Mouse (Mus musculus): Measurements from ENCODE around the gene Gpr152. TPM values are rescaled to one million over a fixed set of nuclear protein-coding genes. Genes with fewer than 3 reads are reported as not detected.

The Gpr152 gene
- total and polyA plus RNA-seq, 3 experiments, result 0.03 TPM; not detected in 2

DNA sequence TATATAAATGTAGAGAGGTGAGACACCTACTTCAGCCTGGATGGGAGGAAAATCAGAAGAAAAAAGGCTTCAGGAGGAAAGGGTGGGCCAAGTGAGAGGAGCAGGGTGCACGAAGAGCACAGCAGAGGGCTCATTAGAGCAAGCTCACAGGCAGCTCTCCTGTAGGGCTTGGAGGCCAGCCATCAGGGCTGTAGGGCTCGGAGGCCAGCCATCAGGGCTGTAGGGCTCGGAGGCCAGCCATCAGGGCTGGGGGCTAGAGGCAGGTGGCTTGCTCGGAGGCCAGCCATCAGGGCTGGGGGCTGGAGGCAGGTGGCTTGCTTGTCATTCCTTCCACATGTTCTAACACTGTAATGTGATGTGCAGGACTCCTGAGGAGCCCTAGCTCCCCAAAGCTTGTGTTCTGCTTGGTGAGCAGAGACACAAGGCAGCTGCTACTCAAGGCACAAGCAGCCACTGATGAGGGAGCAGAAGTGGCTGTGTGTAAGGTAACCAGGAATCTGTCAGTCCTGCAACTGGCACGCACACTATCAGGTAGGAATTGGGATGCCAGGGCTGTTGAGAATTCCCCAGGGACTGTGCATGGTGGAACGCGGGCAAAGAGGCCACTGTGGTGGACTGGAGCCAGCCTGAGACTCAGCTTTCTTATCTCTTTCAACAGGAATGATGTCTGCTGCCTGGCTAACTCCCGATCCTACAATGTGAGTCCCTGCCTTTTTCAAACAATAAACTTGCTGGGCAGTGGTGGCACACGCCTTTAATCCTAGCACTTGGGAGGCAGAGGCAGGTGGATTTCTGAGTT is 27.3 kb downstream of the Gpr152 start:
- no peak overlapping the region for H3K4me3 ChIP-seq (ENCODE audit: control insufficient read depth in 1 of 2, insufficient read depth in 1 of 2, low read depth in 2 of 2, low read length in 2 of 2)
- no peak overlapping the region for H3K27ac ChIP-seq (ENCODE audit: control insufficient read depth, low read depth, low read length)
- TF ChIP-seq TCF12 (IDR thresholded peaks at IDR 0.05; ENCODE audit: low read depth, low read length) (no peak), MAFK (IDR thresholded peaks at IDR 0.05; ENCODE audit: borderline replicate concordance, low read depth, low read length) (no peak), SIN3A (IDR thresholded peaks at IDR 0.05; ENCODE audit: low read length) (no peak), CTCF (IDR thresholded peaks at IDR 0.05 in 2 of 3, conservative IDR thresholded peaks at IDR 0.05 in 1 of 3; ENCODE audit: control insufficient read depth in 1 of 3, insufficient read depth in 1 of 3, low read depth in 2 of 3, low read length in 3 of 3, poor library complexity in 1 of 3, severe bottlenecking in 1 of 3) (no peak), ZNF384 (IDR thresholded peaks at IDR 0.05; ENCODE audit: low read depth, low read length) (no peak), ZMIZ1 (IDR thresholded peaks at IDR 0.05; ENCODE audit: low read depth, low read length) (no peak), MAX (IDR thresholded peaks at IDR 0.05; ENCODE audit: low read length) (no peak), BHLHE40 (IDR thresholded peaks at IDR 0.05; ENCODE audit: borderline replicate concordance, low read depth, low read length) (no peak), MXI1 (IDR thresholded peaks at IDR 0.05; ENCODE audit: low read depth, low read length) (no peak), TBP (IDR thresholded peaks at IDR 0.05; ENCODE audit: low read depth, low read length) (no peak), MEF2A (IDR thresholded peaks at IDR 0.05; ENCODE audit: extremely low read depth, insufficient replicate concordance, low read depth, low read length, poor library complexity, severe bottlenecking) (no peak), RAD21 (IDR thresholded peaks at IDR 0.05; ENCODE audit: low read depth, low read length) (no peak), TAL1 (IDR thresholded peaks at IDR 0.05; ENCODE audit: low read length) (no peak), GATA1 (IDR thresholded peaks at IDR 0.05; ENCODE audit: low read depth, low read length) (no peak), USF1 (IDR thresholded peaks at IDR 0.05; ENCODE audit: low read depth, low read length) (no peak), POLR2AphosphoS2 (IDR thresholded peaks at IDR 0.05; ENCODE audit: low read length) (no peak), MYB (IDR thresholded peaks at IDR 0.05; ENCODE audit: low read depth, low read length) (no peak), EP300 (IDR thresholded peaks at IDR 0.05; ENCODE audit: low read depth in 1 of 2, low read length in 2 of 2) (no peak), NELFE (IDR thresholded peaks at IDR 0.05; ENCODE audit: low read depth, low read length) (no peak)
- peaks cover 2% of the 10 kb centered on the region; the same call in 1 of the 2 replicates for H3K79me2 ChIP-seq (ENCODE audit: control insufficient read depth, insufficient read depth, low read length, poor library complexity)
- H3K9me3 ChIP-seq (replicated peaks; ENCODE audit: insufficient read depth, low read length), result no peaks in the 10 kb centered on the region
- peaks cover 0 to 14% of the 10 kb centered on the region in 2 experiments; a peak in 2 of 4 replicates for H3K36me3 ChIP-seq (ENCODE audit: control insufficient read depth in 1 of 2, insufficient read depth in 2 of 2, low read length in 2 of 2)
- DNase-seq (ENCODE audit: low read depth, low spot score), result no peak
- H3K9ac ChIP-seq (ENCODE audit: control insufficient read depth, low read depth, low read length, poor library complexity, severe bottlenecking), result no peak overlapping the region
- H3K4me1 ChIP-seq (ENCODE audit: control insufficient read depth in 1 of 2, insufficient read depth in 2 of 2, low read length in 2 of 2), result peaks cover 2 to 26% of the 10 kb centered on the region in 2 experiments
- H3K27me3 ChIP-seq (ENCODE audit: control insufficient read depth in 1 of 2, insufficient read depth in 2 of 2, low read length in 2 of 2), result no peaks in the 10 kb centered on the region

DNA sequence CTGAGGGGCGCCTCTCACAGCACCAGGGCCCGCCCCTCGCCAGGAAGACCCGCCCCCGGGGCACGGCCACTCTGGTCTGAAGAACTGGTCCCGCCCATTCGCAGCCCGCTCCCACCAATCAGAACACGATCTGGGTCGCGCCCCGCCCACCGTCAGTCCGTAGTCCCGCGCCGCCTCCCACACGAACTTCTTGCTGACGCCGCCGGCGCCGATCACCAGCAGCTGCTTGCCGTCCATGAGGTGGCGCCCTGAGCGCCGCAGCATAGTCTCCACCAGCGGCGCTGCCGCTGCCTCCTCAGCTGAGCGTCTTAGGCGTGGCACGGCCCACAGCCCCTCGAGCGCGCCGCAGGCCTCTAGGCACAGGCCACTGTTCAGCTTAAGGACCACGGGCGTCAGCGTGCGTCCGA is 29.8 kb downstream of the Gpr152 start:
- peak overlapping the region; percentile 39 for H3K27ac ChIP-seq (ENCODE audit: control insufficient read depth, low read depth, low read length)
- peak; percentile 98 for DNase-seq (ENCODE audit: low read depth, low spot score)
- peaks cover 0 to 4% of the 10 kb centered on the region in 2 experiments; a peak in 2 of 4 replicates for H3K36me3 ChIP-seq (ENCODE audit: control insufficient read depth in 1 of 2, insufficient read depth in 2 of 2, low read length in 2 of 2)
- no peaks in the 10 kb centered on the region; the same call in 1 of the 2 replicates for H3K79me2 ChIP-seq (ENCODE audit: control insufficient read depth, insufficient read depth, low read length, poor library complexity)
- H3K27me3 ChIP-seq (ENCODE audit: control insufficient read depth in 1 of 2, insufficient read depth in 2 of 2, low read length in 2 of 2), result no peaks in the 10 kb centered on the region
- peak overlapping the region; percentile 71 to 85 for H3K4me3 ChIP-seq (ENCODE audit: control insufficient read depth in 1 of 2, insufficient read depth in 1 of 2, low read depth in 2 of 2, low read length in 2 of 2)
- peak overlapping the region; percentile 89 for H3K9ac ChIP-seq (ENCODE audit: control insufficient read depth, low read depth, low read length, poor library complexity, severe bottlenecking)
- no peaks in the 10 kb centered on the region for H3K9me3 ChIP-seq (replicated peaks; ENCODE audit: insufficient read depth, low read length)
- H3K4me1 ChIP-seq (ENCODE audit: control insufficient read depth in 1 of 2, insufficient read depth in 2 of 2, low read length in 2 of 2), result peaks cover 0 to 8% of the 10 kb centered on the region in 2 experiments; a peak in 3 of 4 replicates
- peak; percentile 61; the same call in 1 of the 2 replicates for TF ChIP-seq POLR2AphosphoS2 (IDR thresholded peaks at IDR 0.05; ENCODE audit: low read length)
- TF ChIP-seq NRF1 (IDR thresholded peaks at IDR 0.05; ENCODE audit: insufficient read depth, low read depth, low read length, poor library complexity, severe bottlenecking), result peak; percentile 48; the same call in 1 of the 2 replicates
- TF ChIP-seq SIN3A (IDR thresholded peaks at IDR 0.05; ENCODE audit: low read length), result peak; percentile 83
- TF ChIP-seq KAT2A (conservative IDR thresholded peaks at IDR 0.05; ENCODE audit: low read depth, low read length), result no peak
- TF ChIP-seq TCF12 (IDR thresholded peaks at IDR 0.05; ENCODE audit: low read depth, low read length), result peak; percentile 36; the same call in 1 of the 2 replicates
- peak; percentile 56; the same call in 1 of the 2 replicates for TF ChIP-seq MAZ (IDR thresholded peaks at IDR 0.05; ENCODE audit: low read depth, low read length)
- TF ChIP-seq CTCF (IDR thresholded peaks at IDR 0.05 in 2 of 3, conservative IDR thresholded peaks at IDR 0.05 in 1 of 3; ENCODE audit: control insufficient read depth in 1 of 3, insufficient read depth in 1 of 3, low read depth in 2 of 3, low read length in 3 of 3, poor library complexity in 1 of 3, severe bottlenecking in 1 of 3), result peak; percentile 38 to 95 (median 88); a peak in 5 of 6 replicates
- no peak for TF ChIP-seq ZKSCAN1 (IDR thresholded peaks at IDR 0.05; ENCODE audit: low read depth, low read length)
- TF ChIP-seq JUND (IDR thresholded peaks at IDR 0.05; ENCODE audit: low read depth, low read length), result no peak
- no peak for TF ChIP-seq UBTF (IDR thresholded peaks at IDR 0.05; ENCODE audit: borderline replicate concordance, insufficient read depth, low read depth, low read length)
- peak; percentile 81 for TF ChIP-seq SMC3 (IDR thresholded peaks at IDR 0.05; ENCODE audit: low read depth, low read length)
- peak; percentile 89 for TF ChIP-seq MXI1 (IDR thresholded peaks at IDR 0.05; ENCODE audit: low read depth, low read length)
- TF ChIP-seq MAFK (IDR thresholded peaks at IDR 0.05; ENCODE audit: borderline replicate concordance, low read depth, low read length), result no peak
- peak; percentile 70 to 88 for TF ChIP-seq POLR2A (IDR thresholded peaks at IDR 0.05; ENCODE audit: control insufficient read depth in 1 of 2, insufficient read depth in 1 of 2, low read depth in 1 of 2, low read length in 2 of 2, poor library complexity in 1 of 2)
- no peak for TF ChIP-seq GABPA (IDR thresholded peaks at IDR 0.05; ENCODE audit: low read depth, low read length)
- TF ChIP-seq MAX (IDR thresholded peaks at IDR 0.05; ENCODE audit: low read length), result peak; percentile 81
- TF ChIP-seq ZMIZ1 (IDR thresholded peaks at IDR 0.05; ENCODE audit: low read depth, low read length), result peak; percentile 89
- no peak for TF ChIP-seq MYB (IDR thresholded peaks at IDR 0.05; ENCODE audit: low read depth, low read length)

Data from MEL (cell line).